Mouse (Mus musculus): ENCODE results near the gene Mitf.

Mitf gene

GRCm38 (mm10) chr6:97882931-97883330 lies 76.1 kb downstream of the Mitf start:
- no peak for DNase-seq (ENCODE audit: low spot score)

GRCm38 (mm10) chr6:97883496-97883895 lies 76.6 kb downstream of the Mitf start:
- DNase-seq (ENCODE audit: low spot score), result no peak

GRCm38 (mm10) chr6:97884971-97885370 lies 78.1 kb downstream of the Mitf start:
- no peak for DNase-seq (ENCODE audit: low spot score)

GRCm38 (mm10) chr6:97885606-97886005 lies 78.8 kb downstream of the Mitf start:
- DNase-seq (ENCODE audit: low spot score), result no peak

- no peak for DNase-seq (ENCODE audit: low spot score)
Observed at GRCm38 (mm10) chr6:97887893-97888292, 81.0 kb downstream of the Mitf start.

GRCm38 (mm10) chr6:97888596-97888995 lies 81.7 kb downstream of the Mitf start:
- no peak for DNase-seq (ENCODE audit: low spot score)

GRCm38 (mm10) chr6:97893546-97893945 lies 86.7 kb downstream of the Mitf start:
- no peak for DNase-seq (ENCODE audit: low spot score)

GRCm38 (mm10) chr6:97897191-97897590 lies 90.3 kb downstream of the Mitf start:
- no peak for DNase-seq (ENCODE audit: low spot score)

- no peak for DNase-seq (ENCODE audit: low spot score)
Observed at GRCm38 (mm10) chr6:97898085-97898484, 91.2 kb downstream of the Mitf start.

- no peak for DNase-seq (ENCODE audit: low spot score)
Observed at GRCm38 (mm10) chr6:97901561-97901960, 94.7 kb downstream of the Mitf start.

- DNase-seq (ENCODE audit: low spot score), result no peak
Observed at GRCm38 (mm10) chr6:97902205-97902604, 95.4 kb downstream of the Mitf start.

- no peak for DNase-seq (ENCODE audit: low spot score)
Observed at GRCm38 (mm10) chr6:97914768-97915167, 107.9 kb downstream of the Mitf start.

- no peak for DNase-seq (ENCODE audit: low spot score)
Observed at GRCm38 (mm10) chr6:97916386-97916903, 109.6 kb downstream of the Mitf start.

- DNase-seq (ENCODE audit: low spot score), result no peak
Observed at GRCm38 (mm10) chr6:97918051-97918450, 111.2 kb downstream of the Mitf start.

GRCm38 (mm10) chr6:97918481-97918880 lies 111.6 kb downstream of the Mitf start:
- no peak for DNase-seq (ENCODE audit: low spot score)

GRCm38 (mm10) chr6:97919287-97919686 lies 112.4 kb downstream of the Mitf start:
- DNase-seq (ENCODE audit: low spot score), result no peak

GRCm38 (mm10) chr6:97921591-97921990 lies 114.7 kb downstream of the Mitf start:
- DNase-seq (ENCODE audit: low spot score), result no peak

GRCm38 (mm10) chr6:97924221-97924620 lies 117.4 kb downstream of the Mitf start:
- no peak for DNase-seq (ENCODE audit: low spot score)

- no peak for DNase-seq (ENCODE audit: low spot score)
Observed at GRCm38 (mm10) chr6:97929051-97929450, 122.2 kb downstream of the Mitf start.

- no peak for DNase-seq (ENCODE audit: low spot score)
Observed at GRCm38 (mm10) chr6:97929466-97929865, 122.6 kb downstream of the Mitf start.

GRCm38 (mm10) chr6:97937139-97937538 lies 130.3 kb downstream of the Mitf start:
- DNase-seq (ENCODE audit: low spot score), result no peak

- DNase-seq (ENCODE audit: low spot score), result no peak
Observed at GRCm38 (mm10) chr6:97937897-97938614, 131.2 kb downstream of the Mitf start.

- no peak for DNase-seq (ENCODE audit: low spot score)
Observed at GRCm38 (mm10) chr6:97940916-97941315, 134.1 kb downstream of the Mitf start.
